Mouse (Mus musculus): ENCODE results near the gene Rpe65.

The Rpe65 gene

GRCm38 (mm10) chr3:159598875-159599274, at the start of gene Rpe65:
Rpe65 (plus strand) TSS chr3:159599175.
- no peak for DNase-seq (ENCODE audit: low spot score in 2 of 2)

GRCm38 (mm10) chr3:159550224-159550623, 48.8 kb upstream of the Rpe65 start:
- no peak for DNase-seq (ENCODE audit: low spot score in 2 of 2)

GRCm38 (mm10) chr3:159614977-159615376, 16.0 kb downstream of the Rpe65 start:
- DNase-seq (ENCODE audit: low spot score in 2 of 2): no peak

GRCm38 (mm10) chr3:159621026-159621425, 22.1 kb downstream of the Rpe65 start:
- no peak for DNase-seq (ENCODE audit: low spot score in 2 of 2)

GRCm38 (mm10) chr3:159624010-159624409, 25.0 kb downstream of the Rpe65 start:
- no peak for DNase-seq (ENCODE audit: low spot score in 2 of 2)

- DNase-seq (ENCODE audit: low spot score in 2 of 2): no peak
These were observed 61.8 kb downstream of the Rpe65 start for GRCm38 (mm10) chr3:159660741-159661140.

- no peak for DNase-seq (ENCODE audit: low spot score in 2 of 2)
These were observed 64.4 kb downstream of the Rpe65 start for GRCm38 (mm10) chr3:159663333-159663732.

All from natural killer cell, adult 2 months (primary cell).